Mouse (Mus musculus): Measurements from ENCODE around the gene Tfip11. TPM values are rescaled to one million over a fixed set of nuclear protein-coding genes. Genes with fewer than 3 reads are reported as not detected.

Tfip11 gene
- total and polyA plus RNA-seq, 2 experiments from 2014 or later, result 20.2 to 24.4 TPM

- Histone ChIP-seq H3K9me3 (ENCODE audit: low read length) (no peaks in the 10 kb centered on the region), H3K27ac (no peak overlapping the region), H3K27me3 (ENCODE audit: insufficient read depth, low read length) (no peaks in the 10 kb centered on the region), H3K4me2 (ENCODE audit: low read depth, low read length) (no peak overlapping the region), H3K36me3 (ENCODE audit: insufficient read depth, low read length) (0 out of 2 replicates have a peak, but pooled peaks cover 4% of the 10 kb centered on the region), H3K4me1 (ENCODE audit: insufficient read depth, low read length) (no peaks in the 10 kb centered on the region), H3K9ac (replicated peaks; ENCODE audit: low read length) (no peak overlapping the region), H3K4me3 (ENCODE audit: low read length) (no peak overlapping the region)
- WGBS, result 69% methylated on average over 5 of the region's 5 CpGs
- DNase-seq (ENCODE audit: low spot score) (no peak), ATAC-seq (no peak)
- no peak for TF ChIP-seq CTCF (IDR thresholded peaks at IDR 0.05; ENCODE audit: low read depth)
These were observed 5.8 kb upstream of the Tfip11 start for GRCm38 (mm10) chr5:112320379-112320778.

GRCm38 (mm10) chr5:112320936-112321335 lies 5.2 kb upstream of the Tfip11 start:
- Histone ChIP-seq H3K4me3 (ENCODE audit: low read length) (no peak overlapping the region), H3K27ac (no peak overlapping the region), H3K36me3 (ENCODE audit: insufficient read depth, low read length) (0 out of 2 replicates have a peak, but pooled peaks cover 4% of the 10 kb centered on the region), H3K4me1 (ENCODE audit: insufficient read depth, low read length) (no peaks in the 10 kb centered on the region), H3K9me3 (ENCODE audit: low read length) (no peaks in the 10 kb centered on the region), H3K9ac (replicated peaks; ENCODE audit: low read length) (no peak overlapping the region), H3K4me2 (ENCODE audit: low read depth, low read length) (no peak overlapping the region), H3K27me3 (ENCODE audit: insufficient read depth, low read length) (no peaks in the 10 kb centered on the region)
- no peak for DNase-seq (ENCODE audit: low spot score)
- ATAC-seq, result no peak
- WGBS, result 67% methylated on average over 6 of the region's 6 CpGs
- no peak for TF ChIP-seq CTCF (IDR thresholded peaks at IDR 0.05; ENCODE audit: low read depth)

DNA sequence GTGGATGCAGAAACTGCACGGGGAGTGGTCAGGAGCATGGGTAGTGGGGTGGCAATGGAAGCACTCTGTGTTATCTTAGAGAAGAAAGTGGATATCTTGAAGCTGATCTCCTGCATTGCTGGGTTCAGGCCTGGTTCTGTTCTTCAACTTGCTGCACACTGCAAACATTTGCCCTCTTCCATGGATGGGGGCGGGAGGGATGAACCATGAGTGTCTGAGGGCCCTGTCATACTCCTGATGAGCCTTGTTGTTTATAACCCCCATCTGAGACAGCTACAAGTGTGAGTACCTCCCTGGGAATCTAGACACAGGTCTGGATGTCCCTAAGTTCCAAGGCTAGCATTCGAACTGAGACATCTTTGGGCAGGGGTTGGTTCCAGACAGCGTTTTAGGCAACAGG lies 4.8 kb upstream of the Tfip11 start:
- DNase-seq (ENCODE audit: low spot score), result no peak
- H3K4me1 ChIP-seq (ENCODE audit: insufficient read depth, low read length), result no peaks in the 10 kb centered on the region

DNA sequence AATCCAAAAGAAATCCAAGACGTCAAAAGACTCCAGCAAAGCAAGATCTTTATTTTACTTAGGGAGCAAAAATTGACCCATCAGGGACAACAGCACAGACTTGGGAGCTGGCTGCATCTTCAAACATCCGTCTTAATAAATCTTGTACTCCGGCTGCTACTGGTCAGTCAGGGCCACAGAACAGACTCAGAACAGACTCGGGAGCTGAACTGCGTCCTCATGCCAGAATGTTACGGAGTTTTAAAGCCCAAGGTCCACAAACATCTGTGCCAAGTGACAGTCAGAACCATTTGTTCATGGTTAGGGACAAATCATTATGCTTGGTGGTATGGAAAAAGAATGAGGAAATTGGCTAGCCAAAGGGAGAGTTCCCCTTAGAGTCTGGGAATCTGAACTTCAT lies 2.9 kb upstream of the Tfip11 start:
- H3K9me3 ChIP-seq (ENCODE audit: low read length), result no peaks in the 10 kb centered on the region
- H3K27me3 ChIP-seq (ENCODE audit: insufficient read depth, low read length), result no peaks in the 10 kb centered on the region
- H3K27ac ChIP-seq, result no peak overlapping the region
- DNase-seq (ENCODE audit: low spot score) (no peak), ATAC-seq (no peak)
- no peak overlapping the region for H3K9ac ChIP-seq (replicated peaks; ENCODE audit: low read length)
- H3K4me2 ChIP-seq (ENCODE audit: low read depth, low read length), result no peak overlapping the region
- H3K4me1 ChIP-seq (ENCODE audit: insufficient read depth, low read length), result peaks cover 6% of the 10 kb centered on the region
- H3K36me3 ChIP-seq (ENCODE audit: insufficient read depth, low read length), result no peaks in the 10 kb centered on the region
- H3K4me3 ChIP-seq (ENCODE audit: low read length), result no peak overlapping the region
- no peak for TF ChIP-seq CTCF (IDR thresholded peaks at IDR 0.05; ENCODE audit: low read depth)
- 90% methylated on average over 6 of the region's 6 CpGs for WGBS

More for the DNA sequence above, 4.8 kb upstream of the Tfip11 start:
- H3K9ac ChIP-seq (replicated peaks; ENCODE audit: low read length), result no peak overlapping the region
- 79% methylated on average over 4 of the region's 4 CpGs for WGBS
- H3K9me3 ChIP-seq (ENCODE audit: low read length), result no peaks in the 10 kb centered on the region
- no peak for TF ChIP-seq CTCF (IDR thresholded peaks at IDR 0.05; ENCODE audit: low read depth)
- no peaks in the 10 kb centered on the region for H3K27me3 ChIP-seq (ENCODE audit: insufficient read depth, low read length)
- ATAC-seq, result no peak
- 0 out of 2 replicates have a peak, but pooled peaks cover 4% of the 10 kb centered on the region for H3K36me3 ChIP-seq (ENCODE audit: insufficient read depth, low read length)
- H3K27ac ChIP-seq, result no peak overlapping the region
- no peak overlapping the region for H3K4me2 ChIP-seq (ENCODE audit: low read depth, low read length)
- H3K4me3 ChIP-seq (ENCODE audit: low read length), result no peak overlapping the region

GRCm38 (mm10) chr5:112324637-112325545 lies 1.3 kb upstream of the Tfip11 start:
- DNase-seq (ENCODE audit: low spot score), result no peak
- H3K9me3 ChIP-seq (ENCODE audit: low read length), result no peaks in the 10 kb centered on the region
- H3K27ac ChIP-seq, result no peak overlapping the region
- no peak overlapping the region for H3K9ac ChIP-seq (replicated peaks; ENCODE audit: low read length)
- H3K36me3 ChIP-seq (ENCODE audit: insufficient read depth, low read length), result peaks cover 11% of the 10 kb centered on the region
- H3K4me2 ChIP-seq (ENCODE audit: low read depth, low read length), result peak overlapping the region; percentile 86; the same call in 1 of the 2 replicates
- peaks cover 6% of the 10 kb centered on the region for H3K4me1 ChIP-seq (ENCODE audit: insufficient read depth, low read length)
- ATAC-seq, result no peak
- no peak overlapping the region for H3K4me3 ChIP-seq (ENCODE audit: low read length)
- no peaks in the 10 kb centered on the region for H3K27me3 ChIP-seq (ENCODE audit: insufficient read depth, low read length)
- 37% methylated on average over 24 of the region's 24 CpGs for WGBS
- TF ChIP-seq CTCF (IDR thresholded peaks at IDR 0.05; ENCODE audit: low read depth), result no peak

GRCm38 (mm10) chr5:112326446-112327009 lies 370 bp downstream of the Tfip11 start:
- TF ChIP-seq CTCF (IDR thresholded peaks at IDR 0.05; ENCODE audit: low read depth), result no peak
- no peaks in the 10 kb centered on the region for H3K9me3 ChIP-seq (ENCODE audit: low read length)
- peaks cover 27% of the 10 kb centered on the region for H3K36me3 ChIP-seq (ENCODE audit: insufficient read depth, low read length)
- WGBS, result 3% methylated on average over 32 of the region's 33 CpGs
- H3K27me3 ChIP-seq (ENCODE audit: insufficient read depth, low read length), result no peaks in the 10 kb centered on the region
- peak overlapping the region; percentile 72 for H3K4me3 ChIP-seq (ENCODE audit: low read length)
- H3K4me1 ChIP-seq (ENCODE audit: insufficient read depth, low read length), result peaks cover 6% of the 10 kb centered on the region
- peak; percentile 62; the same call in 1 of the 2 replicates for ATAC-seq
- DNase-seq (ENCODE audit: low spot score), result no peak
- H3K4me2 ChIP-seq (ENCODE audit: low read depth, low read length), result peak overlapping the region; percentile 86
- peak overlapping the region; percentile 82; the same call in 1 of the 2 replicates for H3K27ac ChIP-seq
- peak overlapping the region; percentile 65 for H3K9ac ChIP-seq (replicated peaks; ENCODE audit: low read length)

Data from hindbrain, postnatal 0 days (tissue).